10 mouse cellular contexts compared by ENCODE assay signal in genomic region chr16:43385620-43386210, GRCm38 (mm10).
"Had no signal": no experiment of that assay in that cellular context is flagged by ENCODE, and none has a peak within 500 bp of the region (broad histone marks: within the 10 kb centered on the region; RNA-seq: fewer than 3 reads in every experiment).

No protein-coding gene starts in this region.

- H3K27me3 ChIP-seq: limb, embryonic 13.5 days; midbrain, embryonic 15.5 days; neural tube, embryonic 12.5 days had no signal

- H3K27ac ChIP-seq: limb, embryonic 13.5 days; liver, embryonic 14.5 days; midbrain, embryonic 15.5 days; neural tube, embryonic 12.5 days; stomach, postnatal 0 days had no signal

- H3K36me3 ChIP-seq: limb, embryonic 13.5 days; midbrain, embryonic 15.5 days; neural tube, embryonic 12.5 days had no signal

- H3K9ac ChIP-seq: limb, embryonic 13.5 days; liver, embryonic 14.5 days; midbrain, embryonic 15.5 days; neural tube, embryonic 12.5 days had no signal

- H3K9me3 ChIP-seq: limb, embryonic 13.5 days; midbrain, embryonic 15.5 days; neural tube, embryonic 12.5 days had no signal

- DNase-seq: kidney, postnatal 14 days; left cerebral cortex, postnatal 4 days; lung, adult 18-20 months; lung, postnatal 36 days; thymus, postnatal 14 days had no signal

- ATAC-seq: midbrain, embryonic 15.5 days had no signal

- H3K4me2 ChIP-seq: limb, embryonic 13.5 days; midbrain, embryonic 15.5 days; neural tube, embryonic 12.5 days had no signal

- H3K4me1 ChIP-seq: limb, embryonic 13.5 days; midbrain, embryonic 15.5 days; neural tube, embryonic 12.5 days had no signal

- H3K4me3 ChIP-seq: limb, embryonic 13.5 days; midbrain, embryonic 15.5 days; neural tube, embryonic 12.5 days had no signal
